Mouse (Mus musculus): ENCODE results near the gene Cysrt1. TPM values are rescaled to one million over a fixed set of nuclear protein-coding genes. Genes with fewer than 3 reads are reported as not detected.

The Cysrt1 gene
- polyA plus RNA-seq, 1 experiment = 2.5 TPM

DNA sequence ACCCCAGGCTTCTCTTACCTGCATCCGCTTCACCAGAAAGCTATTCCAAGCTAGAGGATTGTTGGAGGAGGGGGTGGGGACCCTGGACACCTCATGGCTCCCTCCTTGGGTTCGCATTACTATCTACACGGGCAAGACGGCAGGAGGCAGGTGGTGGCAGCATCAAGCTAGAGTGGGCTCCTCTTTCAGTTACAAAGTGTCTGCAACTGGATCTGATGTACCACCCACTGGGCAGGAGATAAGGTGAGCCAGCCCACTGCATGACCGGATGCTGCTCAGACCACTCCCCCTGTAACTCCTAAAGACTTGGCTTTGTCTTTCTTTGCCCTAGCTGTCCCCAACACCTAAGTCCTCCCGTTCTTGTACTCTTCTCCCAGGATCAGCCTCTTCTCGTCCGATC lies 5.6 kb downstream of the Cysrt1 start, which contains the start of gene Rnf224:
TSS of gene Rnf224 (minus strand) at position 174 of the 400 bp plus-strand sequence.
- DNase-seq (ENCODE audit: low spot score) = no peak

DNA sequence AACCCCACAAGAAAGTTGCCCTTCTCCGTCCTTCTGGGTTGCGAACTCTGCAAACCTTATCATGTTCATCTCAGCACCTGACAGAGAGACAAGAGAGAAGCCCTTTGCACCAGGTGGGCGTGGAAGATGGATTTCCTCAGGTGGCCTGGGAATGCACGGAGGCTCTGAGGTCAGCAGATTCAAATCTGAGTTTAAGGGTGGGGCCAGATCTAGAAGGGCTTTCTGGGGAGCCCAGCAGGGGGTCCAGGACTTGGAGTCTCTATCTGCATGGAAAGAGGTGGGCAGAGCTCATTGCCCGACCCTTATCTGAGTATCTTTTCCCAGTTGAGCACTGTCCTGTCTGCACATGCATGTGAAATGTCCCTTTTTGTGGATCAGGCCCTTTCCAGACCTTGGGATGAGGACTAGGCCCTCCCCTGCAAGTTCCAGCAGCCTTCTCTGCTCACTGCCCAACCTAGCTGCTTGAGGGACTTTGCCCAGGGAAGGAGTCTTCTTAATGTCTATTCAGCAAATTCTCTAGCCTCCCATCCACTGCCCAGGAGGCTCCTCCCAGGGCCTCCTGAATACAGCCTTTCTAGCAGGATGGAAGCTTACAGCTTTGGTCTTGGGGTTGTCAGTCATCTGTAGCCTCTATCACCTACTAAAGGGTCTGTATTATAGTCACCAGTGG lies 7.6 kb downstream of the Cysrt1 start:
- DNase-seq (ENCODE audit: low spot score) = no peak

DNA sequence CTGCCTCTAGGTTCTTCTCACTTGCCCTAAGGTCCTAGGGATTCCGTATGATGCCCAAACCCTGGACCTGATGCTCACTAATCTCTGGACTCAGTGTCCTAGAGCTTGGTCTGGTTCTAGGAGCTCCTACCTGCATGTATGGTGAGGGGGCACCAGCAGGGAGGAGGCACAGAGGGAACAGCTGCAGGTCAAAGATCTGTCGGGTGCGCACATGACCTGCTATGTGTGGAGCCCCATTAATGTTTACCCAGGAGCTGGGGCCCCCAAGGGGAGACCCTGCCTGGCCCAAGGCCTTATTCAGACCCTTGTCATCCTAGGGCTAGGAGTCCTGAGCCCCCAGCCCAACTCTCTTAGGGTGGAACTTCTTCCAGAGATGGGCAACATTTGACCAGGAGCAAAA lies 8.2 kb downstream of the Cysrt1 start, which contains the start of gene Slc34a3:
TSS of gene Slc34a3 (minus strand) at position 315 of the 400 bp plus-strand sequence.
- DNase-seq (ENCODE audit: low spot score) = no peak

- DNase-seq (ENCODE audit: low spot score) = no peak
Observed at GRCm38 (mm10) chr2:25233421-25233820, 8.8 kb downstream of the Cysrt1 start.

DNA sequence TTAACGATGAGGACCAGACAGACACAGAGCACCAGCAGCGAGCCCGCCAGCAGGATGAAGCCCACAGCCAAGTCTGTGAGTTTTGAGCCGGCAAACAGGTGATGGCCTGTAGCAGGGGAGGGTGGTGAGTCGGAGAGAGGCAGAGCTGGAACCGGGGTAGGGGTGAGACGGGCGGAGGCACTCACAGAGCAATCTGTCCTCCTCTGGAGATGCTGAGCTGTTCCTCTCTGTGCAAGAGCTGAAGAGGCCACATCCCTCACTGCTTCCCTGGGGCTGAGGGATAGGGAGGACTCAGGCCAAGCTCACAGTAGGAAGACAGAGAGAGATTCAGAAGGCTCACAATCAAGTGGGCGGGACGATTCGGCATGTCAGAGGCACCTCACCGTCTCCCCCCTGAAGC lies 11.2 kb downstream of the Cysrt1 start:
- DNase-seq (ENCODE audit: low spot score) = no peak

- DNase-seq (ENCODE audit: low spot score) = no peak
Observed at GRCm38 (mm10) chr2:25230581-25230980, 11.7 kb downstream of the Cysrt1 start.

DNA sequence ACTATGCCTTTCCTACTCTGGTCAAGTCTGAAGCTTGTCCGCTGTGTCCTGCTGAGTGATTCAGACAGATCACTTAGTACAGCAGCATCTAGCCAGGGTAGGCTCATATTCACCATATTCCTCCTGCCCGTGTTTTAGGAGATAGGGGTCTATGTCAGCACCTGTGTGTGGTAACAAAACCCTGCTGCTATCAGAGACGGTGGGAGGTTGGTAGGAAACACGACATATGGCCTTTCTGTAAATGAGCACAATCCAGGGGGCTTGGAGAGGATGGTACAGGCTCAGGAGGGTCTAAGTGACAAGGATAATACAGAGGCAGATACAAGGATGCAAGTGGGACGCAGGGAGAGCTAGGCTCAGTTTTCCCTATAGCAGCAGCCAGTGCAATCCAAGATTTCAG lies 12.7 kb downstream of the Cysrt1 start:
- no peak for DNase-seq (ENCODE audit: low spot score)

DNA sequence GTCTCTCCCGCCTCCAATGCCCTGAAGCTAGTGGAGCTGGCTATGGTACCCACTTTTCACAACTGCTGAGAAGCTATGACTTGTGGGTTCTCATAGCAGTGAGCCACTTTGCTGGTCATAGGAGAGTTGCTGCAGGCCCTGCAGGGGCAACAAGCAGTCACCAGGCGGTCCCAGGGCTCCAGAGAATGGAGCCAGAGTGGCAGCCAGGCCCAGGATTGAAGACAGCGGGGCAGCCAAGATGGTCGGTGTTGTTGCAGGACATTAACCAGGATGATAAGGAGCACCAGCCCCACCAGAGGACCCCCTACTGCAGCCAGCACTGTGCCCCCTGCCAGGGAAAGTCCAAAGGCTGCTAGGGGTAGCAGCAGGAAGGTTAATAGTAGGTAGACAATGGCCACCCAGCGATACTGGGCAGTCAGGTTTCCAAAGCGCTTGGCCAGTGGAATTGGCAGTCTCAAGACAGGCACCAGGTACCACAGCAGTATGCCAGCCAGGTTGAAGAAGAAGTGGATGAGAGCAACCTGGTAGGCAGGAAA lies 13.2 kb downstream of the Cysrt1 start:
- no peak for DNase-seq (ENCODE audit: low spot score)

GRCm38 (mm10) chr2:25228431-25228889 lies 13.8 kb downstream of the Cysrt1 start:
- DNase-seq (ENCODE audit: low spot score) = peak; percentile 74

DNA sequence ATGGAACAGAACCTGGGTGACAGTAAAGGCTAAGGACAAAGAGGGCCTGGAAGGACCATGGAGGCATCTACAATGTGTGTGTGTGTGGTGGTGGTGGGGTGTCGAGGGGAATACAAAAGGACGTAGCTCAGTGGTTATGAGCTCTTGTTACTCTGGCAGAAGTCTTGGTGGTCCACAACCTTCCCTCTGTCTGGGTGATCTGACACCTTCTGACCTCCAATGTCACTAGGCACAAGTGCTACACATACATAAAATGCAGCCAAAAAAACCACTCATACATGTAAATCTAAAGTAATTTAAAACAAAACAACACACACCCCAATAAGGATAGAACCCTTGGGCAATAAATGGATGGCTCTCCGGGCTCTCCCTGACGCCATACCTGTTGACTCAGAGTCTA lies 14.8 kb downstream of the Cysrt1 start:
- no peak for DNase-seq (ENCODE audit: low spot score)

DNA sequence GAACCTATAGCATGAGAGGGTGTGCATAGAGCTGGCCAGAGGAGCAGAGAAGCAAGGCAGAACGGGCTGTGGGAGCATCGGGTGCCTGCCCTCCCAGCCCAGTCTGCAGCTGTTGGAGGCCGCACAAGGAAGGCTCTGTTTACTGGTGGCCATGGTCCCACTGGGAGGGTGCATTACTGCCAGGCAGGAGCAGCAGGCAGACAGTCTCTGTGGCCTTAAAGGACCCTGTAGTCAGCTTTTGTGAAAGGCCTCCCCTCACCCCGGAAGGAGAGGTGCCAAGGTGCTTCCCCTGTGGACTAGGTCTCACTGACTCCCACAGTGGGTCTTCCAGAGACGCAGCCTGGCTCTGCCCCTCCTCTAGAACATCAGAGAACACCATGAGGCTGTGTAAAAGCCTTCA lies 15.4 kb downstream of the Cysrt1 start:
- DNase-seq (ENCODE audit: low spot score) = no peak

DNA sequence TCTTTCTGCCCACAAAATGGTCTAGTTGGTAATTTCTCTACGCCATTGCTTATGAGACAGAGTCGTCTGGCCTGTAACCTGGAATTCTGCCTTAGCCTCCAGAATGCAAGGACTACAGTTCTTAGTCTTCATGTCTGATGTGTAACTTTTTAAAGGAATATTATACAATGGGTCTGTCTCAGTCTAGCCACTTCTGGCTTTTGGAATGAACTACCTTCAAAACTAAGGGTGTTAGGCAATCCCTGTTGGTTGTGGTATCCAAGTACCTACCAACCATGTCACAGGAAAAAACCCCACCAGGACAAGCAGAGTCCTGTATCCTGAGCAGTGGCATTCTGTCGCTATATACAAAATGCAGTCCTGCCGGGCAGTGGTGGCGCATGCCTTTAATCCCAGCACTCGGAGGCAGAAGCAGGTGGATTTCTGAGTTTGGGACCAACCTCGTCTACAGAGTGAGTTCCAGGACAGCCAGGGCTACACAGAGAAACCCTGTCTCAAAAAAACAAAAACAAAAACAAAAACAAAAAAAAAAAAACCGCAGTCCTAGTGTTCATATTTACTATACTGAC lies 16.4 kb downstream of the Cysrt1 start:
- DNase-seq (ENCODE audit: low spot score) = no peak

DNA sequence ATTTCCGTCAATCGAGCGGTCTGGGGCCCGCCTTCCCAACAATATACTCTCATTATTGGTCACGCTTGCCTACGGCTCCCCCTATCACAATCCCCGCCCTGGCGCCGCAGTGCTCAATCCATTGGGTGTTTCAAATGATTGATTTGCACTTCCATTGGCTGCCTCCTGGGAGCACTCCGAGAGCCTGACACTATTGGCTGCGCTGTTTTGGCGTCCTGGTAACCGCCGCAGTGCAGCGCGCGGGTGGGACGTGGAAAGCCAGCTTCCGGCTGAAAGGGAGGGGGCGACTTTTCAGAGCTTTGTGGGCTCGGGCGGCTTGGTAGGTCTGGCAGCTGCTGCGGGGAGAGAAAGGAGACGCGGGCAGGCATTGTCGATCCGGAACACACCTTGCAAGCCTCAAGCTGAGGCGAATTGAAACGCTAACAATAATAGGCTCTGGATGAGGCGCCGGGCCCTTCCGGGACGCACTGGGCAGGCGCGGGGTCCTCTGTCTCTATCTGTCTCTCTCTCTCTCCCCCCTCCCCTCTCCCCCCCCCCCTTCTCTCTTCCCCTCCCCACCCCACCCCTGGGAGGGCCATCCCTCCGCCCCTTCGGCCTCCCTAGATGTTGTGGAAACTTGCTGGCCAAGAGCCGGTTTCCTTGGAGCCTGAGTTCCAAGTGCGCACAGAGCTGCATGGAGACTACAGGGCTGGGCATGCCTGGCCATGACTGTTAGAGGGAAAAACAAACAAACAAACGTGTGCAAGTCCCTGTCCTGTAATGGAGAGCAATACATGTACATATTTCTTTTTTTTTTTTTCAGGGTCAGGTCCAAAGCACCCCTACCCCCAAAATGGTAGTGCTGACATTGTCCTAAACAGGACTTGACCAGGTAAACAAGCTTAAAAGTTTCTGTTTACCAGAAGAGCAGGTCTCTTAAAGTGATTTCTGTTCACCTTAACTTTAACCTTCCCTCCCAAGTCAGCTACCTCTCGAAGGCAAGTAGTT lies 17.2 kb downstream of the Cysrt1 start:
- DNase-seq (ENCODE audit: low spot score) = peak; percentile 89

DNA sequence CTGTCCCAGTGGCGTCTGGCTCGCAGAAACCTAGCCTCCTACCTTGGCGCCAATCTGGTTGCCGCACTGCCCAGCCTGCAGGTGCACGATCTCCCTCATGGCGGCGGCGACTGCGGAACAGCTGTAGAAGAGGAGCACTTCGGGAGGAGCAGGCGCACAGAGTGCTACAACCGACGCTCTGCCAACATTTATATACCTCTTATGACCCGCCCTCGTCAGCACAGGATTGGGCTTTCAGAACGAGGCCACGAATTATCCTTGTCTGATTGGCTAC lies 17.8 kb downstream of the Cysrt1 start, which contains the start of gene Tubb4b:
TSS of gene Tubb4b (minus strand) at position 211 of the 274 bp plus-strand sequence.
- no peak for DNase-seq (ENCODE audit: low spot score)

DNA sequence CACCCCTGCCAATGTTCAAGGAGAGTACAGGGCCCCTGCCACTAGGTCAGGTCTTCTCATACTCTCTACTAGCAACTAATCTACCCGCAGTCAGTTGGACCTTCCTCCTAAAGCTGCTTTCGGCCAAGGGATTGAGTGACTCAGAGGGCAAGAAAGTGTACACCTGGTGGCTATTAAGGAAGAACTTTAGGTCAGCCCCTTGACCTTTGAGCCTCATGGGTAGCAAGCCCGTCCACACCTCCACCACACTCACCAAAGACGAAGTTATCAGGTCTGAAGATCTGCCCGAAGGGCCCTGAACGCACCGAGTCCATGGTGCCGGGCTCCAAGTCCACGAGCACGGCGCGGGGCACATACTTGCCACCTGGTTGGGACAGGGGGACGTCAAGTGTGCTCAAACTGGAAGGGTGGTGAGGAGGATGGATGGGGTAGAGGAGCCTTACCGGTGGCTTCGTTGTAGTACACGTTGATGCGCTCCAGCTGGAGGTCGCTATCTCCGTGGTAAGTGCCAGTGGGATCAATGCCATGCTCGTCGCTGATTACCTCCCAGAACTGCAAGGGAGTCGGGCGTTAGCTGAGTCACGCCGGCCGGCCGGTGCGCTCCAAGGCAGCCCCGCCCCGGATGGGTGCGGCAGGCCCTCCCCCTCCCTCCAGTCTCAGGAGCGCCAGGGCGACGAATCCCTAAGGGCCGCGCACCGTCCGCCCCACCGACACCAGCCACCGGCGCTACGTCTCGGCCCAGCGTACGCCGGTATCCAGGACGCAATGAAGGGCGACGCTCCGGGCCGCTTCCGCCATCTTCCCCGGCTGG lies 18.4 kb downstream of the Cysrt1 start:
- peak; percentile 87 for DNase-seq (ENCODE audit: low spot score)

DNA sequence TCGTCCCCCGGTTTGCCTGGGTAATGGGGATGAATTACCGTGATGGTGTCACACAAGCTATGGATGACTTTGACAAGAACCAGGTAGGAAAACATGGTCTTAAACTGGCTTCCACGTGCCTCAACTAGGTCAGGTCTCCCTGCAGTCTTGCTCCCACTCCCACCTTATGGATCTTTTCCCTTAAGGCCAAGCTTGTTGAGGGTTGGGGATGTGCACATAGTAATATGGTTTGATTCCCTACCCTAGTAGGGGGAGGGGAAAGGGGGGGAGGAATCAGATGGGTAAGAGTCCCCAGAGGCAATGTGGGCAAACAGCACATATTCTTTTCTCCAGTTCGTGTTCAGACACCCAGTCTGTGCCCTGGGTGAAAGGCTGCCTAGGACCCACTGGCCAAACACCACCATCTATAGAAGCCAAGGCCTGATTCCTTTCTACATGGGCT lies 20.9 kb downstream of the Cysrt1 start:
- no peak for DNase-seq (ENCODE audit: low spot score)

DNA sequence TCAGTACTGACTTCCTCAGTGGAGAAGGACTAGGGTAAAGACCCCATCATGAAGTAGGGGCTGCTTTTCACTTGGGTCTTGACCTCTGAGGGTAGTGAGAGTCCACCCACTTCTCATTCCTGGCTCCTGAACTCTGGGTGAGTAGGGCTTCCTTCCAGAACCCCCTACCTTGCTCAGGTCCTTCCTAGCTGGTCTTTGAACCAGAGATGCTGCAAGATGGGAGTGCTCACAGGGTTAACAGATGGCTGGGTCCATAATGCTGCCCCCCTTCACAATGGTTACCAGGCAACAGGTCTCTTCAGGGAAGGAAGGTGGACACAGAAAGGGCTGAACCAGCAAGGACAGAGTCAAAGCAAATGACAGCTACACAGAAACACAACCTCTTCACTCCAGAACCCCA lies 23.8 kb downstream of the Cysrt1 start, which contains the start of gene Fam166a:
TSS of gene Fam166a (plus strand) at position 301 of the 400 bp plus-strand sequence.
- DNase-seq (ENCODE audit: low spot score) = no peak

GRCm38 (mm10) chr2:25217666-25218065 lies 24.6 kb downstream of the Cysrt1 start:
- DNase-seq (ENCODE audit: low spot score) = no peak

DNA sequence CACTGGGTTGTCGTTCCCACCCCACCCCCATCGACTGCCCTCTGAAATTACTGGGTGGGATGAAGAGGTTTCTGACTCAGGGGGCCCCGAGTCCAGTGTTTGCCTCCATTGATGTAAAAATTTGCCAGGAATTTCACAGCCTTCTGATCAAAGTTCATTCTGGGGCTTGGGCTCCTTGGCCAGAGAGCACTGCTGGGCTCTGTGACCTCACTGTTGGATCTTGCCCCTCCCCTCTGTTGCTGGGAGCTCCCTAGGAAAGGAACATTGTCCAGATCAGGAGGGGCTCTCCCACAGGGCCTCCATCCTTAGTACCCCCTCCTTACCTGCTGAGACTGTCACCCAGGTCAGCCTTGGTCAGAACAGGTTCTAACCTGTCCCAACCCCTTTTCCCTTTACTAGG lies 27.8 kb downstream of the Cysrt1 start, which contains the start of gene Stpg3:
TSS of gene Stpg3 (minus strand) at position 194 of the 400 bp plus-strand sequence.
- no peak for DNase-seq (ENCODE audit: low spot score)

GRCm38 (mm10) chr2:25213266-25213865 lies 28.9 kb downstream of the Cysrt1 start:
- DNase-seq (ENCODE audit: low spot score) = no peak

All from urinary bladder, adult 2 months (tissue).